Mouse (Mus musculus): Measurements from ENCODE around the gene Gm28042. TPM values are rescaled to one million over a fixed set of nuclear protein-coding genes. Genes with fewer than 3 reads are reported as not detected.

Gene Gm28042
- polyA plus RNA-seq (2012; rRNA removed), result 11.2 and 13.4 TPM in 2 replicates

DNA sequence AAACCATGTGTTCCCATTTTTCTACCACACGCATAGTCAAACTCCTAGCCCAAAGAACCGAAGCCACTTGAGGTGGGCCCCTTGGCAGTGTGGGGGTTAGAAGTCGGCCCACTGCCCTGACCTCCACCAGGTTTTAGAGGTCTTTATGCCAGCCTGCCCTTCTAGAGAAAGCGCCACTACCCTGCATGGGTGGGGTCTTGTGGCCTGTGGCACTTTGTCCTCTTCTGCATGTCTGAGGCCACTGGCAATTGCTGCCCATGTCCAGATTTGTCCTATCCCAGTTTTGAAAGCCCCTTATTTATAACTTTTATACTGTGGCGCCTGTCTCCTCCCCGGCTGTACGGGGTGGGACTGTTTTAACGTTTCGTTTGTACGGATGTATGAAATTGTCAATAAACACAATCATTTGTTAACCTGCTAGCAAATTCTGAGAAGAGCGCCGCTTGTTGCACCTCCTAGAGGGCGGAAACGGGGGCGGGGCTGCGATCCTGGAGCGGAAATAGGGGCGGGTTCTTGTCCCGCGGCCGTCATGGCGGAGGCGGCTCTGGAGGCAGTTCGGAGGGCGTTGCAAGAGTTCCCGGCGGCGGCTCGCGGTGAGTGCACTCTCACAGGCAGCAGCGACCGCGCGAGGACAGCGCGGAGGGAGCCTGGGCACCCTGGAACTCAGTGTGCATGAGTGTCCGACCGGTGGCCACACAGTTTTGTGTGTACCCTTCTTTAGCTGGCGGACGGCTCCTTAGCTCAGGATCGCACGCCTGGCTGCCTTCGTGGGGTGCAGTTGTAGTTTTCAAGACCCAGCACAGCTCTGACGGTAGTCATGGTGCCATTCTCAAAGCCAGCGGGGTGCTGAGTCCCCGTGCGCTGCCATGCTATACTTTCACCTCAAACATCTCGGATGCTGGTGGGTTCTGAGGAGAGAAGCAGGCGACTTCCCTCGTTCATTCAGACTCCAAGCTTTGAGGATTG, at the start of gene Gm28042, which contains the start of gene Jmjd7:
TSS of gene Gm28042 (plus strand) at position 510 of the 966 bp plus-strand sequence.
TSS of gene Jmjd7 (plus strand) at position 500 of the 966 bp plus-strand sequence.

DNA sequence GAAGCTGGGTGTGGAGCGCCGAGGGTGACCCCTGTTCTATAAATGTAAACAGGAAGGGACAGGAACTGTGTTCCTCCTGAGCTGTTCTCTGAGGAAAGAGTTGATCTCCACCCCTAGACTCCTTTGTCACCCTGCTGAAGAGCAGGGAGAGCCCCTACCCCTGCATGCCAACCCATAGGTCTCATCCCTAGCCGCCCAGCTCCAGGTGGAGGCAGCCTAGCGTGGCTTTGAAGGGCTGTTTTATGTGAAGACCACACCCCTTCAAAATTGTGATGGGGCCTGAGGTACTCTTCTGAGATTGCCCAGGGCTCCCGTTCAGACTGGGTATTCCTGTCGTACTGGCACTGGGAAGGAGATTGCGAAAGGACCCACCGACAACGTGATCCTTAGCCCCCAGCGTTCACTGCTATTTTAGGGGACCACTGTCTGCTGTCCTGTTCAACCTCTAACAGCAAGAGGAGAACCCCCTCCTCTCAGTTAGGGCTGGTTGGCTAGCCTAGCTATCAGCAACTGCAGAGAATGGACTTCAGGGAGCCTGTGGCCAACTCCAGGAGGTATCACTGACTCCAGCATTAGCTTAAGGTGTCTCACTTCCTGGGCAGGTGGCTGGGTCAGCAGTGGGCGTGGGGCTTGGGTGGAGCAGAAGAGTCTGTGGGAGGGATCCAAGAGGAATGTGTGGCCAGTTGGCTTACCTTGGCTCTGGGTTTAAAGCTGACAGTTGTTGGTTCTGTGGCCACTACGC, 5.6 kb downstream of the Gm28042 start, which contains the start of gene Pla2g4b:
TSS of gene Pla2g4b (plus strand) at position 692 of the 742 bp plus-strand sequence.

Other genes with a start within 250 kb of the Gm28042 start
- gene Rpap1, start 240.0 kb upstream of the Gm28042 start, polyA plus RNA-seq (2012; rRNA removed), result 53.2 and 54.5 TPM in 2 replicates
- 32.2 and 33.1 TPM in 2 replicates for gene Tyro3, start 229.8 kb upstream of the Gm28042 start, polyA plus RNA-seq (2012; rRNA removed)
- gene Mga, start 130.3 kb upstream of the Gm28042 start, polyA plus RNA-seq (2012; rRNA removed), result 15.4 and 24.5 TPM in 2 replicates
- 37.5 and 44.7 TPM in 2 replicates for gene Mapkbp1, start 54.8 kb upstream of the Gm28042 start, polyA plus RNA-seq (2012; rRNA removed)
- 10.5 and 17.7 TPM in 2 replicates for gene Jmjd7, start within 50 bp of the Gm28042 start, polyA plus RNA-seq (2012; rRNA removed)
- gene Pla2g4b, start 5.9 kb downstream of the Gm28042 start, polyA plus RNA-seq (2012; rRNA removed), result 10.9 and 11.3 TPM in 2 replicates
- gene Ehd4, start 127.1 kb downstream of the Gm28042 start, polyA plus RNA-seq (2012; rRNA removed), result 47.5 and 51.9 TPM in 2 replicates
- 0.36 and 0.40 TPM in 2 replicates for gene Pla2g4e, start 217.8 kb downstream of the Gm28042 start, polyA plus RNA-seq (2012; rRNA removed)